Mouse (Mus musculus) limb, embryonic 13.5 days (tissue): Measurements from ENCODE around the gene Rrp36. TPM values are rescaled to one million over a fixed set of nuclear protein-coding genes. Genes with fewer than 3 reads are reported as not detected.
A peak's percentile ranks its signal among the peaks of the same experiment; 100 is the strongest.

Experiments
- ATAC-seq: fragments of 200-750 bp; cut with Nextera tagmentation; 2 replicates; pipeline ENCODE4 v1.8.0; 2017; ENCODE audit warnings: low read depth, moderate number of reproducible peaks, moderate TSS enrichment; ENCODE audit not compliant: low FRiP score
- H3K27ac ChIP-seq: fragments of 300-500 bp; sonication (generic); 2 replicates; pipeline ENCODE4 v1.5.1; 2015; ENCODE audit warnings: inconsistent platforms, mild to moderate bottlenecking, moderate library complexity
- H3K27me3 ChIP-seq: fragments of 300-500 bp; sonication (generic); 2 replicates; pipeline ENCODE4 v1.6.1; 2015; ENCODE audit warnings: mild to moderate bottlenecking, inconsistent platforms
- H3K36me3 ChIP-seq: fragments of 300-500 bp; sonication (generic); 2 replicates; pipeline ENCODE4 v1.6.1; 2015; ENCODE audit warnings: inconsistent platforms, mild to moderate bottlenecking, moderate library complexity
- H3K4me1 ChIP-seq: fragments of 300-500 bp; sonication (generic); 2 replicates; pipeline ENCODE4 v1.6.1; 2015; ENCODE audit warnings: inconsistent platforms
- H3K4me2 ChIP-seq: fragments of 300-500 bp; sonication (generic); replicated peaks from 2 replicates; pipeline ENCODE4 v1.6.1; 2015; ENCODE audit warnings: inconsistent platforms, mild to moderate bottlenecking, moderate library complexity
- H3K4me3 ChIP-seq: fragments of 300-500 bp; sonication (generic); 2 replicates; pipeline ENCODE4 v1.5.1; 2015; ENCODE audit warnings: moderate library complexity, mild to moderate bottlenecking, inconsistent platforms
- H3K9ac ChIP-seq: fragments of 300-500 bp; sonication (generic); 2 replicates; pipeline ENCODE4 v1.6.1; 2015; ENCODE audit warnings: mild to moderate bottlenecking, inconsistent platforms
- H3K9me3 ChIP-seq: fragments of 300-500 bp; sonication (generic); 2 replicates; pipeline ENCODE4 v1.6.1; 2016; ENCODE audit warnings: inconsistent platforms
- WGBS: fragments of 180-500 bp; shearing (Covaris S2); methylation state at CpG from one replicate; pipeline ENCODE4 v1.1.7; 2015; 5-methylcytosine and 5-hydroxymethylcytosine counted together
- polyA plus RNA-seq: library from polyadenylated mRNA; unstranded; fragments of >200 nt; fragmentation: Nextera tagmentation; extraction: Ambion mirVana; gene quantifications from 2 replicates; pipeline ENCODE4 v1.2.1, GENCODE M21; 2015

Gene Rrp36
- polyA plus RNA-seq, 1 experiment from 2014 or later: 67.6 TPM

GRCm38 (mm10) chr17:46703971-46704886, 30.1 kb upstream of the Rrp36 start:
- peak overlapping the region; percentile 90 for H3K4me3 ChIP-seq

GRCm38 (mm10) chr17:46702506-46702905, 28.4 kb upstream of the Rrp36 start:
- no peaks in the 10 kb centered on the region for H3K27me3 ChIP-seq
- H3K4me1 ChIP-seq: peaks cover 33% of the 10 kb centered on the region
- H3K27ac ChIP-seq: no peak overlapping the region
- H3K9me3 ChIP-seq: no peaks in the 10 kb centered on the region
- peak overlapping the region; percentile 89 for H3K4me2 ChIP-seq
- peaks cover 33% of the 10 kb centered on the region for H3K36me3 ChIP-seq
- peak overlapping the region; percentile 96; the same call in 1 of the 2 replicates for H3K9ac ChIP-seq
- 0 out of 2 replicates have a peak overlapping the region, but pooled peaks have one; percentile 90 for H3K4me3 ChIP-seq
- WGBS: 83% methylated on average over 5 of the region's 5 CpGs
- ATAC-seq: no peak

More at GRCm38 (mm10) chr17:46703971-46704886, 30.1 kb upstream of the Rrp36 start:
- Histone ChIP-seq H3K27me3 (no peaks in the 10 kb centered on the region), H3K9me3 (no peaks in the 10 kb centered on the region), H3K4me2 (peak overlapping the region; percentile 89), H3K9ac (peak overlapping the region; percentile 96), H3K36me3 (peaks cover 15% of the 10 kb centered on the region), H3K4me1 (peaks cover 33% of the 10 kb centered on the region), H3K27ac (peak overlapping the region; percentile 90)
- 5% methylated on average over 38 of the region's 41 CpGs for WGBS
- ATAC-seq: peak; percentile 75

GRCm38 (mm10) chr17:46702100-46702499, 27.9 kb upstream of the Rrp36 start:
- Histone ChIP-seq H3K36me3 (peaks cover 37% of the 10 kb centered on the region), H3K27ac (no peak overlapping the region), H3K4me3 (no peak overlapping the region), H3K4me2 (no peak overlapping the region), H3K4me1 (peaks cover 33% of the 10 kb centered on the region), H3K27me3 (no peaks in the 10 kb centered on the region), H3K9ac (peak overlapping the region; percentile 96; the same call in 1 of the 2 replicates), H3K9me3 (no peaks in the 10 kb centered on the region)
- 89% methylated on average over 12 of the region's 12 CpGs for WGBS
- ATAC-seq: no peak

- no peaks in the 10 kb centered on the region for H3K9me3 ChIP-seq
- peaks cover 33% of the 10 kb centered on the region for H3K4me1 ChIP-seq
- H3K27me3 ChIP-seq: no peaks in the 10 kb centered on the region
- H3K36me3 ChIP-seq: peaks cover 41% of the 10 kb centered on the region
- no peak overlapping the region for H3K4me2 ChIP-seq
- no peak overlapping the region for H3K4me3 ChIP-seq
- WGBS: 81% methylated on average over 12 of the region's 12 CpGs
- no peak for ATAC-seq
- H3K9ac ChIP-seq: peak overlapping the region; percentile 96; the same call in 1 of the 2 replicates
- no peak overlapping the region for H3K27ac ChIP-seq
These were observed 27.3 kb upstream of the Rrp36 start for GRCm38 (mm10) chr17:46701489-46701888.

GRCm38 (mm10) chr17:46699912-46700311, 25.8 kb upstream of the Rrp36 start:
- Histone ChIP-seq H3K27ac (no peak overlapping the region), H3K9me3 (no peaks in the 10 kb centered on the region), H3K4me1 (peaks cover 25% of the 10 kb centered on the region), H3K4me3 (no peak overlapping the region), H3K9ac (no peak overlapping the region), H3K36me3 (peaks cover 51% of the 10 kb centered on the region), H3K4me2 (no peak overlapping the region), H3K27me3 (no peaks in the 10 kb centered on the region)
- WGBS: 85% methylated on average over 3 of the region's 3 CpGs
- no peak for ATAC-seq

- Histone ChIP-seq H3K4me2 (no peak overlapping the region), H3K36me3 (peaks cover 51% of the 10 kb centered on the region), H3K4me1 (peaks cover 25% of the 10 kb centered on the region), H3K27ac (no peak overlapping the region), H3K9ac (0 out of 2 replicates have a peak overlapping the region, but pooled peaks have one; percentile 2), H3K9me3 (no peaks in the 10 kb centered on the region), H3K27me3 (no peaks in the 10 kb centered on the region), H3K4me3 (no peak overlapping the region)
- 49% methylated on average over 5 of the region's 5 CpGs for WGBS
- no peak for ATAC-seq
These were observed 25.1 kb upstream of the Rrp36 start for GRCm38 (mm10) chr17:46699245-46699644.

GRCm38 (mm10) chr17:46698515-46698914, 24.4 kb upstream of the Rrp36 start:
- no peak overlapping the region for H3K9ac ChIP-seq
- peaks cover 54% of the 10 kb centered on the region for H3K36me3 ChIP-seq
- no peak overlapping the region for H3K4me3 ChIP-seq
- no peaks in the 10 kb centered on the region for H3K27me3 ChIP-seq
- H3K4me1 ChIP-seq: peaks cover 19% of the 10 kb centered on the region
- WGBS: 79% methylated on average over 6 of the region's 6 CpGs
- no peak overlapping the region for H3K4me2 ChIP-seq
- H3K27ac ChIP-seq: no peak overlapping the region
- no peak for ATAC-seq
- H3K9me3 ChIP-seq: no peaks in the 10 kb centered on the region

GRCm38 (mm10) chr17:46694517-46695063, 20.4 kb upstream of the Rrp36 start:
- Histone ChIP-seq H3K4me1 (no peaks in the 10 kb centered on the region), H3K9me3 (no peaks in the 10 kb centered on the region), H3K36me3 (peaks cover 61% of the 10 kb centered on the region), H3K27me3 (no peaks in the 10 kb centered on the region), H3K4me2 (no peak overlapping the region), H3K27ac (no peak overlapping the region), H3K9ac (no peak overlapping the region), H3K4me3 (no peak overlapping the region)
- ATAC-seq: no peak
- WGBS: 86% methylated on average over 1 of the region's 1 CpGs

- H3K36me3 ChIP-seq: peaks cover 44% of the 10 kb centered on the region
- ATAC-seq: no peak
These were observed 17.2 kb upstream of the Rrp36 start for GRCm38 (mm10) chr17:46691390-46691789.

GRCm38 (mm10) chr17:46690665-46691064, 16.5 kb upstream of the Rrp36 start:
- H3K36me3 ChIP-seq: peaks cover 44% of the 10 kb centered on the region
- no peak overlapping the region for H3K9ac ChIP-seq
- H3K9me3 ChIP-seq: no peaks in the 10 kb centered on the region
- H3K4me1 ChIP-seq: no peaks in the 10 kb centered on the region
- no peaks in the 10 kb centered on the region for H3K27me3 ChIP-seq
- ATAC-seq: no peak
- 92% methylated on average over 12 of the region's 12 CpGs for WGBS
- no peak overlapping the region for H3K4me2 ChIP-seq
- H3K4me3 ChIP-seq: no peak overlapping the region
- no peak overlapping the region for H3K27ac ChIP-seq

More at GRCm38 (mm10) chr17:46691390-46691789, 17.2 kb upstream of the Rrp36 start:
- Histone ChIP-seq H3K4me3 (no peak overlapping the region), H3K27me3 (no peaks in the 10 kb centered on the region), H3K27ac (no peak overlapping the region), H3K9ac (no peak overlapping the region), H3K9me3 (no peaks in the 10 kb centered on the region), H3K4me2 (no peak overlapping the region), H3K4me1 (no peaks in the 10 kb centered on the region)
- WGBS: 86% methylated on average over 2 of the region's 2 CpGs

GRCm38 (mm10) chr17:46685913-46686312, 11.8 kb upstream of the Rrp36 start:
- H3K36me3 ChIP-seq: peaks cover 58% of the 10 kb centered on the region
- no peaks in the 10 kb centered on the region for H3K27me3 ChIP-seq
- WGBS: 92% methylated on average over 6 of the region's 6 CpGs
- H3K4me3 ChIP-seq: no peak overlapping the region
- ATAC-seq: no peak
- H3K9ac ChIP-seq: no peak overlapping the region
- peaks cover 8% of the 10 kb centered on the region for H3K4me1 ChIP-seq
- H3K9me3 ChIP-seq: no peaks in the 10 kb centered on the region
- no peak overlapping the region for H3K4me2 ChIP-seq
- H3K27ac ChIP-seq: no peak overlapping the region

- Histone ChIP-seq H3K27ac (no peak overlapping the region), H3K9me3 (no peaks in the 10 kb centered on the region), H3K4me2 (no peak overlapping the region), H3K36me3 (peaks cover 59% of the 10 kb centered on the region), H3K9ac (0 out of 2 replicates have a peak overlapping the region, but pooled peaks have one; percentile 19), H3K4me1 (peaks cover 27% of the 10 kb centered on the region), H3K27me3 (no peaks in the 10 kb centered on the region), H3K4me3 (no peak overlapping the region)
- ATAC-seq: no peak
- WGBS: 83% methylated on average over 16 of the region's 16 CpGs
These were observed 8.7 kb upstream of the Rrp36 start for GRCm38 (mm10) chr17:46682654-46683389.
